Mouse (Mus musculus) heart, postnatal 4 days (tissue): ENCODE measurements around the gene Rack1. TPM values are rescaled to one million over a fixed set of nuclear protein-coding genes. Genes with fewer than 3 reads are reported as not detected.

Source experiments
- DNase-seq: peaks from one replicate; pipeline ENCODE4 v3.0.0; 2021
- total RNA-seq, 2 experiments: library from RNA; stranded (reverse); gene quantifications; 2 replicates each; pipeline ENCODE4 v1.2.3; 2021

Rack1 gene
- total RNA-seq, 2 experiments from 2014 or later = 642 to 663 TPM

GRCm38 (mm10) chr11:48796290-48796689, 3.8 kb upstream of the Rack1 start:
- DNase-seq = no peak

GRCm38 (mm10) chr11:48797287-48797686, 2.8 kb upstream of the Rack1 start:
- no peak for DNase-seq

GRCm38 (mm10) chr11:48798308-48798707, 1.8 kb upstream of the Rack1 start:
- DNase-seq = no peak

- no peak for DNase-seq
Observed at GRCm38 (mm10) chr11:48798984-48799920, 880 bp upstream of the Rack1 start.

- no peak for DNase-seq
Observed at GRCm38 (mm10) chr11:48801831-48802772, 2.0 kb downstream of the Rack1 start.

- no peak for DNase-seq
Observed at GRCm38 (mm10) chr11:48803988-48804387, 3.9 kb downstream of the Rack1 start.

GRCm38 (mm10) chr11:48804922-48805321, 4.8 kb downstream of the Rack1 start:
- no peak for DNase-seq

GRCm38 (mm10) chr11:48806856-48807562, 6.9 kb downstream of the Rack1 start:
- no peak for DNase-seq

GRCm38 (mm10) chr11:48807563-48808303, 7.6 kb downstream of the Rack1 start:
- no peak for DNase-seq

- no peak for DNase-seq
Observed at GRCm38 (mm10) chr11:48808304-48808646, 8.1 kb downstream of the Rack1 start.

- peak; percentile 67 for DNase-seq
Observed at GRCm38 (mm10) chr11:48808737-48809433, 8.8 kb downstream of the Rack1 start.

- DNase-seq = no peak
Observed at GRCm38 (mm10) chr11:48809434-48809830, 9.3 kb downstream of the Rack1 start.

- no peak for DNase-seq
Observed at GRCm38 (mm10) chr11:48810142-48810541, 10.0 kb downstream of the Rack1 start.

GRCm38 (mm10) chr11:48813782-48814181, 13.7 kb downstream of the Rack1 start:
- DNase-seq = no peak

- DNase-seq = no peak
Observed at GRCm38 (mm10) chr11:48815851-48816250, 15.7 kb downstream of the Rack1 start.

GRCm38 (mm10) chr11:48816281-48816781, 16.2 kb downstream of the Rack1 start:
- peak; percentile 52 for DNase-seq

GRCm38 (mm10) chr11:48816800-48817665, 16.9 kb downstream of the Rack1 start, which contains the start of gene Trim41:
Gene Trim41 (minus strand): TSS chr11:48817353.
- peak; percentile 99 for DNase-seq

- DNase-seq = no peak
Observed at GRCm38 (mm10) chr11:48817794-48818193, 17.7 kb downstream of the Rack1 start.

GRCm38 (mm10) chr11:48818346-48818745, 18.2 kb downstream of the Rack1 start:
- peak; percentile 86 for DNase-seq
